Mouse (Mus musculus): ENCODE measurements around the gene Sox5. TPM values are rescaled to one million over a fixed set of nuclear protein-coding genes. Genes with fewer than 3 reads are reported as not detected.

The Sox5 gene
- total RNA-seq, 2 experiments from 2014 or later, result 4.9 to 7.1 TPM

DNA sequence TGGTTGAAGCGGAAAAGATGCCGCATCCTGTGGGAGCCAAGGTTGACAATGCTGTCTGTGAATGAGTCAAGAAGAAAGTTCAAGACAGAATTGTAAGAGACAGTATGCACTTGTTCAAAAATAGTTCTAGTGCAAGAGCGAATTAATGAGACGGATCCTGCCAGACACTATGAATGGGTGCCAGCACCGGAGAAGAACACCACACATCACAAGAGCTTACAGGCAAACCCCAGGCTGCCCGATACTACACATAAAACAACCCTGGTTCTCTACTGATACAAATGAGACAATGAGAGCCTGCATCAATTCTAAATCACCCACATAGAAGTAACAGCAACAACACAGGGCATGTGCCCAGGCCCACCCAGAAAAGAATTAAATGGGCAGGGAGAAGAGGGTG is 8.0 kb downstream of the Sox5 start:
- no peak for ATAC-seq (replicated peaks; ENCODE audit: low FRiP score, poor library complexity, severe bottlenecking)

DNA sequence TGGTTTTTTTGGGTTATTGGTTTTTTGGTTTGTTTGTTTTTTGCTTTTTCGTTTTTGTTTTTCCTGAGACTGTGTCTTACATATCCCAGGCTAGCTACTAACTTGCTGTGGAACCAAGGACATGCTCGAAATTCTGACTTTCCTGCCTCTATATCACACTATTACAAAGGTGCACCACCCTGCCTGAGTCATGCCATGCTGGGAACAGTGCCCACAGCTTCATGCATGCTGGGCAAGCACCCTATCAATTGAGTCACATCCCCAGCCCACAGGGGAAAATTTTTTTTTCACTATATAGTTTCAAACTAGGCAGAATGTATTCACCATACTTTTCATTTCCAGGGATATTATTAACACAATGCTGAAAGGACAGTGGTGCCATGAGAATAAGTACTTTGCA is 8.8 kb downstream of the Sox5 start:
- ATAC-seq (replicated peaks; ENCODE audit: low FRiP score, poor library complexity, severe bottlenecking), result peak; percentile 76

DNA sequence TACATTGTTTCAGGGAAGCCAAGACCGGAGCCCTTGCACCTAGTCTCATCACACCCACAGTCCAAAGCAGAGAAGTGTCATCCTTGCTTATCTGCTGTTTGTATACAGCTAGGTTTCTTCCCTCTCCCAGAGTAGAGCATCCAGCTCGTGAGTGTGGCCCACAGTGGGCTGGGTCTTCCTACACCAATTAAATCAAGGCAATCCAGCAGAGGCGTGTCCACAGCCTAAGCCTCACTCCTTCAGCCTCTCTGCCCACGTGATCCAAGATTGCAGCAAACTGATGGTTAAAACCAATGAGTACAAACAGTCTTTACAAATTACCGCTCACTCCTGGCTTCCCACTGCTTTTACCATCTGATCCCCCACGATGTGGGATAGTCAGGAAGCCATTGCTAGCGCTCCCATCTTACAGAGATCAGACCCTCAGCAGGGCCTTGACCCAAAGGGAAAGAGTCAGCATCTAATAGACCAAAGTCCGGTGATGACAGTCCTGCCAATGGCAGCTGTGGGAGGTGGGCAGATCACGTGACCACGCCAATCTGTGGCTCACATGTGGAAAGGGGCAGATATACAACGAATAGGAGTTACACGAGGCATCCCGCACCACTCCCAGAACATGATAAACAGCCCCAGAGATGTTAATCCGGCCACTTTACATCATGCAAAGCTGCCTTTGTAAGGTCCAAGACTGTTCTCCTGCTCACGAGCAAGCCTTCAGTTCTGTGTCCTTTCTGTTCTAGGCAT is 9.4 kb downstream of the Sox5 start:
- ATAC-seq (replicated peaks; ENCODE audit: low FRiP score, poor library complexity, severe bottlenecking), result peak; percentile 90

DNA sequence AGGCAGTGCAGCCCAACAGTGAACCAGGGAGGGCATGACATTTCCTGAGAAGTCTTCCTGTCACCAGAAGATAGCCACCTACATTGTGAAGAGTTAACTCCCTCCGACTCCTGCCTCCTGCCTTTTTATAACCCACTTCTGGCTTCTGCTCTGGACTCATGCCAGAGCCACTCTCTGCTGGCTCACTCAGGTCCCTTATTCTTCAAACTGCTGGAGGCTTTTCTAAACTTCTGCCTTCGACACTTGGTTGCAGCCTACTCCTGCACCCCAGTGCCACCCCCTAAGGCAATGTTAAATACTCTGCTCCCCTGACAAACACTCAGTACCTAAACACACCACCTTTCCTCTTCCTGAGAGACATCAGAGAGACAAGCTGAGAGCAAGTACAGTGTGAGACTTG is 12.7 kb downstream of the Sox5 start:
- no peak for ATAC-seq (replicated peaks; ENCODE audit: low FRiP score, poor library complexity, severe bottlenecking)

DNA sequence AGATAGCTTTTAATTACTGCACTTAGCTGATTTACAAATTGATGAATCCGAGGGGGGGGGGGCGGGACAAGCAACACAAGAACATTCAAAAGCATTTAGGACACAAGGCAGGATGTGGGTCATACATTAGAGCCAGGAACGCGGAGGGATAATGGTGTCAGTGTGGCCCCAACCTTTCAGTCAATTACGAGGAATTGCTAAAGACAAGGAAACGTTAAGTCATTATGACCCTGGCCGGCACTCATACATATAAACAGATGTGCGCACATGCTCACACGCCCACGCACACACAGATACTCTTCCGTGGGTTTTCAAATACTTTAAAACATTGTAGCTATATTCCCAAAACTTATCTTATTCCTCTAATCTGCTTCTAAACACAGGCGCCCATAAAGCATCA is 19.9 kb downstream of the Sox5 start:
- ATAC-seq (replicated peaks; ENCODE audit: low FRiP score, poor library complexity, severe bottlenecking), result no peak

DNA sequence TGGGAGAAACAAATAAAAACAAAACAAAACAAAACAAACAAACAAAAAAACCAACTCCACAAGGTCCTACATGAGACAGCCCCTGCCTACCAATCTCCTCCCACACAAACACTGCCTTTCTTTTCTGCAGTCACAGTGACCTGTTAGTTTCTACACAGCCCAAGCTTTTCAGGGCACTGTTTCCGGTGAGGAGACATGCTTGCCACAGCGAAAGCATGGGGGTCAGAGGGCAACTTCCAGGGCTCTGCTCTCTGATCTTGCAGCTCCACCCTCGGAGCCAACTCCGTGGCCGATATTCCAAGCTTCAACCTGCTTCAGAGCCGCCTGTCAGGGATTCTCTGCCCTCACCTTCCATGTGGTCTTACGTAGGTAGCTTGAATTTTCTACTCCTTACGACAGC is 22.6 kb downstream of the Sox5 start:
- ATAC-seq (replicated peaks; ENCODE audit: low FRiP score, poor library complexity, severe bottlenecking), result no peak

DNA sequence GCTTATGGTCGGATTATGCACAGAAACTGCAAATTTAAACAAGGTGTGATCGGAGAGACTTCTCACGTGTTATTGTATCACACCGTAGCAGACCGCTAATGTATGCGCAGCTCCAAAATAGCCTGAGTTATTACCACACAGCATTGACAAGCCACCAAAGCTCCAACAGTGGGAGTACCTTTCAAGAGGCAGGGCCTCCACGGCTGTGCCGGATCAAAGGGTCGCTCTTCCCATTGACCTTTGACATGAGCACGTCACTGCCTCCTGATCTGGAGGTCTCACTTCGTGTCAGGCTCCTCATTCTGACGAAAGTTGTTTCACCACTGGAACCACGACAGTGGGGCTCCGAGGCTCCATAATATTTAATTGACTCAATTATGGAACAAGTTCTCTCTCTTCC is 24.4 kb downstream of the Sox5 start:
- no peak for ATAC-seq (replicated peaks; ENCODE audit: low FRiP score, poor library complexity, severe bottlenecking)

DNA sequence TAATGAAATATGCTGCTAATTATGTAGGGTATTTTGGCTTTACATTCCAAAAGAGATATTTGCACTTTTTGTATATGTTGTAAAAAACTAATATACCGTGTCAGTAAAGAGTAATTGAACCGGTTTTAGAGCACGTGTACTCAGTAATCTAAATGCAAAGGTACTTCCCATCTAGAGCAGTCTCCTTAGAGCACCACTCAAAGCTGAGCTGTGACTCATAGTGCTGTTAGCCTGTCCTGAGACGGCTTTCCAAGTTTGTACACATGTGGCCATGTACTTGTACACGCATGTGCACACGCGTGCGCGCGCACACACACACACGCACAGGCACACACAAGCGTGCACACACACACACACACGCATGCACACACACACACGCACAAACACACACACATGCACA is 25.3 kb downstream of the Sox5 start:
- no peak for ATAC-seq (replicated peaks; ENCODE audit: low FRiP score, poor library complexity, severe bottlenecking)

DNA sequence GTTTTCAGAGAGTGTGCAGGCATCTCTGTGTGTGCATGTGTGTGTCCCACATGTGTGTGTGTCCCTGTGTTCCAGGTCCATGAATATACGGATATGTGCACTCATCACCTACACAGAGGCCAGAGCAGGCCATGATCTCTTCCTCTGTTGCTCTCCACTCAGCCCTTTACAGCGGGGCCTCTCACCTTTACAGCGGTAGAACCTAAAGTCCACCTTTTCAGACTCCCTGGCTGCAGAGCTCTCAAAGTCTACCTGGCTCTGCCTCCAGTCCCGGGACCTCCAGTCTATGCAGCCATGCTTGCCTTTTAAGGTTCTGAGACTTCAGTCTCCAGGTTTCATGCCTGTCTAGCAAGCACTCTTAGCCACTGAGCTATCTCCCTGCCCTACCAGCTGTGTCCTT is 26.5 kb downstream of the Sox5 start:
- no peak for ATAC-seq (replicated peaks; ENCODE audit: low FRiP score, poor library complexity, severe bottlenecking)

DNA sequence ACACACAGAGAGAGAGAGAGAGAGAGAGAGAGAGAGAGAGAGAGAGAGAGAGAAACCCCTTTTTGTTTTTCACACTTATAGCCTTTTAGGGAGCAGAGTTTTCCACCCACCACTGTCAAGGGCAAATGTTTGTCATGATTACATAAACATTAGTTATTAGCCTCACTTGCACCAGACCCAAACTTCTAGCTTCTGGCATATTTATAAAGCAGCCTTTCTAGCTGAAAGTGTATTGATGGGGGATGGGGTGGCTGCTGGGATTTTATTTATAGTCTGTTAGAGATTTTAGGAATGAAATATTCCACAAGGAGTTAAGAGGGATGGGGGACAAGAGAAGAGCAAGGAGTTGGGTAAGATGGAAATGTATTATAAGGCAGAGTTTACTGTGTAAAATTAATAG is 27.4 kb downstream of the Sox5 start:
- ATAC-seq (replicated peaks; ENCODE audit: low FRiP score, poor library complexity, severe bottlenecking), result no peak

DNA sequence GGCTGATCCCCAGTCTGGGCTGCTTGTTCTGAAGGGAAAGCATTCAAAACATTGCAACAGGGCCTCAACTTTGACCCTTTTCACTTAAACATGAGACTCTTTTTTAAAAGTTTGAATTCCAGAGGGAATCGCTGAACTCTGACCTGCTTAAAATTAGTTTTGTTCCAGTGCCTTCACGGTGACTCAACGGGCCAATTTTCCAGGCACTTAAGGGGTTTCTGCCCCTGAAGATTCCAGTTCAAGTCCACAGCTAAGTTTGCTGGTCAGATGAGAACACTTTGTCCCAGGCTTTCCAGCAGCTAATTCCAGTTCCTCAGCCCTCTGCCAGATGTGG is 27.8 kb downstream of the Sox5 start:
- ATAC-seq (replicated peaks; ENCODE audit: low FRiP score, poor library complexity, severe bottlenecking), result no peak

DNA sequence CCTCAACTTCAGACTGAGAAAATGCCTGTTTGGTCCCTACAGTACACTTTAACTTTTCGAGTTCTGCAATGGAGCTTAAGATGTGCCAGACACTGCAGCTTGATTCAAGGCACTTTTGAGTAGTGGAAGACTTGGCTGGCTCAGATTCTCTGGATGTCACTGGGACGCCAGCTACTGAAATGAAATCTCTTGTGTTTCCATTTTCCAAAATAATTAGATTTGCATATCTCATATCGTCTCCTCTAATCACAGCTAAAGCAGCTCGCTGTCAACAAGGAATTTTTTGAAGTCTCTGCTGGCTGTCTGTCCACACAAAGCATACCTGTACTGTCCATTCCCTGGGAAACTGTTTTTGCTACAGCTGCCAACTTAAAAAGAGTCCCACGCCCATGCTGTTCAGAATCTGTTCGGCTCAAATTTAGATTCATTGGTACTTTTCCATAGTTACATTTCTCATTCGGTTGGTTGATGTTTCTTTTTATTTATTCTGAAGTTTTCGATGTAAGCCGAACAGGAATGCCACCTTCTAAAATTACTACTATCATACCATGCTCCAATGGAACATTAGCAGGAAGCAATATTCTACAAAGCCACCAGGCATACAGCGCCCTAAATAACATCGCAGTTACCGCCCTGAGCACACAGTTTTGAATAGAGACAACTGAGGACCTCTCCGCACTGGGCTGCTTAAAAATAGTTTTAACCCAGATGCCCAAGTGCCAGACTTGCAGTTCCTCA is 28.4 kb downstream of the Sox5 start:
- ATAC-seq (replicated peaks; ENCODE audit: low FRiP score, poor library complexity, severe bottlenecking), result no peak

DNA sequence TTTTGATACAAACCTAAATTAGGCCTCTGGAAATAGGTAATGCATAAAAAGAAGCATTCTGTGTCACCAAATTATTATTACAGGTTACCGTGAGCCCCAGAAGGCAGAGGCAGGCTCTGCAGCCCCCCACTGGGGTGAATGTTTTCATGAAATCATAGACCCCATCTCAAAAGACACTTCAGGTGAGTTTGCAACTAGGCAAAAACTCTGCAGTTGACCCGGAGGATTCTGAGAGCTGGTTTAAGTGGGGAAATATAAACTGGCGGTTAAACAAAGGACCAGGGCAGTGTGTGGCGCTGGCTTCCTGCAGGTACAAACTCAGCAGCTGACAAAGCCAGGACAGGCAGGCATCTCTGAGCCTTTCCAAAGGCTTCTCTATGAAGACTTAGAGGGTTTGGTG is 30.2 kb downstream of the Sox5 start:
- ATAC-seq (replicated peaks; ENCODE audit: low FRiP score, poor library complexity, severe bottlenecking), result no peak

DNA sequence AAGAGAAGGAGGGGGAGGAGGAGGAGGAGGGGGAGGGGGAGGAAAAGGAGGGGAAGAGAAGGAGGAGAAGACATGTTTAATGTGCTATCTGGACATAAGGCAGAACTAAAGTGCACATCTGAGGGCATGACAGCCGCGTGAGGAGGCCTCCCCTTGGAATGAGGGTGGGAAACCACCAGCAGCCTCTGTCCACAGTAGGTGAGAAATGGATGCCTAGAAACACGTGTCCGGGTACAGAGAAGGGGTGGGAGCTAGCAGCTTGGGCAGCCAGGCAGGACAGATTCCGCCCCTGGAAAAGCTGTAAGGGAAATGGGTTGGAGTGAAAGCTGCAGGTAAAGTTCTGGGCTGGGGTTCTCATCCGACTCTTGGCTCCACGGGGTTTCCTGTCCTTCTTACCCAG is 31.6 kb downstream of the Sox5 start:
- no peak for ATAC-seq (replicated peaks; ENCODE audit: low FRiP score, poor library complexity, severe bottlenecking)

DNA sequence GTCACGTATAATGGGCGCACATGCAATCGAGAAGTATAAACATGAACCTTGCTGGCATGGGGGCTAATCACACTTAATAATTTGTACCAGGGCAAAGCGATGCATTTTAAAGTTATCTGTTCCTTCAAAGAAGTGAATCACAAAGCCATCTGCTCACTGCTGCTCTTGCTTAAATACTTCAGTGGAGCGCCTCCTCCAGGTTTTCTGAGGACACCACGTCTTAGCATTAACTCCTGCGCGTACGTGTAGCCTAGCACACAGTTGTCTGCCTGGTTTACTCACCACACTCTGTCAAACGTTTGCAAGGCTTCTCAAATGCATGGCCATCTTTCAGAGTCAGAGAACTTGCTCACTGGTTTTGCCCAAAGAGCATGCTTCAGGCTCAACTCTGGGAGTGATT is 35.3 kb downstream of the Sox5 start:
- ATAC-seq (replicated peaks; ENCODE audit: low FRiP score, poor library complexity, severe bottlenecking), result no peak

DNA sequence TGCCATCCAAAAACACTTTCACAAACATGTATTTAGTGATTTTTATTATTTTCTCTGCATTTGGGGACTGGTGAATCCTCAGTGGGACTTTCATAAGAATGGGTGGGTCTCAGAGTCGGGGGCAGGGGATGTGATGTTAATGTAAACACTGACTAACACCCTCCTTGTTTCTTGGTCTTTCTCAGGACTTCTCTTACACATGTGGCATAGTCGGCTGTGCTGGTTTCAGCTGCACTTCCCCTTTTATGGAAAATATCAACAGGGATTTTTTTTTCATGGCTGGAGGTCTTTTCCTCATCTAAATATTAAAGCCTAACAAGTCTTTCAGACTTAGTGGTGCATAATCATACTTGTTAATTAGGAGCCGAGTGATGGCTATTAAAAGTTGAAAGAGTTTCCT is 39.2 kb downstream of the Sox5 start:
- no peak for ATAC-seq (replicated peaks; ENCODE audit: low FRiP score, poor library complexity, severe bottlenecking)

DNA sequence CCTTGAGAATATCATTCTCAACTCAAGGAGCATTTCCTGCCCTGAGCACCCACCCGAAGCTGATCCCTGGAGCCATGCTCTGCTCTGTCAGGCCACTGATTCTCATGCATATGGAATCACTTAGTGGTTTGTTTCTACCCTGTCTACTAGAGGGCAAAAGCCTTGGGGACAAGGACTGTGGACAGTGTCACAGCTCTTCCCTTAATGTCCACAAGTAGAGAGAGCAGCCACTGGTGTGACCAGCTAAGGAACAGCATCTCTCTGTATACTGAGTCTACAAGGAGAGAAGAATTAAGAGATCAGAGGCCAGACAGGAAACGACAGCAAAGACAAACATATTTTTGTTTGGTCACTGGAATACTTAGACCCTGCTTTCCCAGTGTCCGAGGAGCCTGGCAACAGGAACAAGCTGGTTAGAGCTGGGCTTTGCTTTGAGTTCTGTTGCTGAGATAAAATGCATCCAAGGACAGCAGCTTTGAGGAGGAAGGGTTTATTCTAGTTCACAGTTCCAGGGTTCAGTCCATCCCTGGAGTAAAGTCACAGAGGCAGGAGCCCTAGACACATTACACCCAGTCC is 40.6 kb downstream of the Sox5 start:
- ATAC-seq (replicated peaks; ENCODE audit: low FRiP score, poor library complexity, severe bottlenecking), result no peak

DNA sequence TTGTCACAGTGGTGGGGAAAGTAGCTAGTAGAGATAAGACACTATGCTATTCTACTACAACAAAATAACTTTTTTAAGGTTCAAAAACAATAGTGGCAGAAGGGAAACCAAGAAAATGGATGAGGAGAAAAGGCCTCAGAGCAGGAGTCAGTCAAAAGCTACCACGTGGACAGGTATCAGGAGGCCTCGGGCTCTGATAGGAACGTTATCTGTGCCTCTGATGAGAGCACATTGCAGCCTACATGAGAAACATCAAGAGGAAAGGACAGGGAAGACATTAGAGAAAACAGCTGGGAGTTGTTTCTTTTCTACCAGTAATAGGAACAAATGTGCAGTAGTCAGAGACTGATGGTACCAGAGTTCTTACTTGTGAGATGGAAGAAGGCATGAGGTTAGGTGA is 41.4 kb downstream of the Sox5 start:
- no peak for ATAC-seq (replicated peaks; ENCODE audit: low FRiP score, poor library complexity, severe bottlenecking)

DNA sequence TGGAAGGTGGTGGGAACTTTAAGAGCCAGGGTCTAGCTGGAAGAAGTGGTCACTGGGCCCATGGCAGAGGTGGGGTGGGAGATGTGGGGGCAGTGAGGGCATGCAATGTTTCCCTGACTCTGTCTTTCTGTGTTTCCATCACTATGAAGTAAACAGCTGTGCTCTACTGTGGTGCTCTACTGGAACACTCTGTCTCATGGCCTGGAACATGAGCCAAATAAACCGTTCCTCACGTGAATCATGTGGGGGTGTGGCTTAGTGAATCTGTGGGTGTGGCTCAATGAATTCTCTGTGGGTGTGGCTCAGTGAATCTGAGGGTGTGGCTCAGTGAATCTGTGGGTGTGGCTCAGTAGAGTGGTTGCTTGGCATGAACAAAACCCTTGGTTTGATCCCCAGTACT is 42.0 kb downstream of the Sox5 start:
- ATAC-seq (replicated peaks; ENCODE audit: low FRiP score, poor library complexity, severe bottlenecking), result no peak

DNA sequence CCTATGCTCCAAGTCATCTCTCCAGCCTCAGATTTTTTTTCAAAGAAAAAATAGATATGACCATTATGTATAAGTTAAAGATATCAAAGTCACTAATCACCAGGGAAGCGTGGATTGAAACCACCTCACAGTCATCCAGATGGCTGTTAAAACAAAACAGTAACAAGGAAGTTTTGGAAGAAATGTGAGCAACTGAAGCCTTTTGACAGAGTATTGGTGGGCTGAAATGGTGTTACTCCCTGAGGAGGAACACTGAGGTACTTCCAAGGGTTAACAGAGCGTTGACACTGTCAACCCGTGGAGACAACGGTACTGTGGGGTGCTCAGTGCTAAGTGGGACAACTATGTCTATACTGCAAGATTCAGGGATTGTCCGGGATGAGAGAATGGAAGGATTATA is 44.0 kb downstream of the Sox5 start:
- no peak for ATAC-seq (replicated peaks; ENCODE audit: low FRiP score, poor library complexity, severe bottlenecking)

DNA sequence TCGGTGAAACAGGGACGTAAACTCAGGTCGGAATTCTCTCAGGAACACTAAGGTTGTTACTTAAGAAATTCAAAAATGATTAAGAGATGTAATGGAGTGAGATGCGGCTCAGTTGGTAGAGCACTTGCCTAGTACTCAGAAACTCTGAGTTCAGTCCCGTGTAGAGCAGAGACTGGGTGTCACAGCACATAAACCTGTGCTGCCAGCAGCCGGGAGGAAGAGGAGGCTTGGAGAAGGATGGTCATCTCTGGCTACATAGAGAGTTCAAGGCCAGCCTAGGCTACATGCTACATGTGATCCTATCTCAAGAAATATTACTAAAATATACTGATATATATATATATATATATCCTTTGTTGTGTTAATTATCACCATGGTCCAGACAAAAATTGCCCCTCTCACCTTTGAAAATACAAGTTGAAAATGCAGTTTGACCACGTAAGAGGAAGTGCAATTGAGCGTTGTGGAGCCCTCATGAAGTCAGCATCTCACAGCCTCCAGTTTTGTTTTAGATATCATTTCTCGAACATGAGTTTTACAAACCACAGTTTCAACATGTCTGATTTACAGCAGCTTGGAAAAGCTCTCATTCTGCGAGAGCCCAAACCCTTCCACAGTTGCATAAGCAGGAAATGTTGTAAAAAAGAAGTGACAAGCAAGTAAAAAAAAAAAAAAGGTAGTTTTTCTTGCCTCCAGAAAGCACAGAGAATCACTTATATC is 50.4 kb downstream of the Sox5 start:
- ATAC-seq (replicated peaks; ENCODE audit: low FRiP score, poor library complexity, severe bottlenecking), result no peak
